Mouse (Mus musculus): ENCODE results near the gene Ccl4.

Ccl4 gene

GRCm38 (mm10) chr11:83689918-83690317 is 27.5 kb downstream of the Ccl4 start:
- no peak for DNase-seq

DNA sequence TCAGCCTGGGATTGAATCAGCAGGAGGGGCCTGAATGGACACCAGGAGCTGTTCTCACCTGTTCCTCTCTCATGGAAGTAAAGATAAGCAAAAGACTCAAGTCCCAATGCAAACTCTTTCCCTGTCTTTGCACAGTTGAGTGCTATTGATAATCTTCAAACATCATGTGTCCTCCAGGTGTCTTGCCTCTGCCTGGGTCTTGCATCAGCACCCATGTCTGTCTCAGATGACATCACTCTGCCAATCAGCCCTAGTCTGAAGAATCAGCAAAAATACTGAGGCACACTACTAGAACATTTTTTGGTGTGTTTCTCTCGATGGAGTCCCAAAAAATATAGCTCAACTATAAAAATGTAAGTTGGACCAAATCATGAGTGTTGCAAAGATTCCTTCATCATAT is 29.6 kb downstream of the Ccl4 start:
- no peak for DNase-seq

DNA sequence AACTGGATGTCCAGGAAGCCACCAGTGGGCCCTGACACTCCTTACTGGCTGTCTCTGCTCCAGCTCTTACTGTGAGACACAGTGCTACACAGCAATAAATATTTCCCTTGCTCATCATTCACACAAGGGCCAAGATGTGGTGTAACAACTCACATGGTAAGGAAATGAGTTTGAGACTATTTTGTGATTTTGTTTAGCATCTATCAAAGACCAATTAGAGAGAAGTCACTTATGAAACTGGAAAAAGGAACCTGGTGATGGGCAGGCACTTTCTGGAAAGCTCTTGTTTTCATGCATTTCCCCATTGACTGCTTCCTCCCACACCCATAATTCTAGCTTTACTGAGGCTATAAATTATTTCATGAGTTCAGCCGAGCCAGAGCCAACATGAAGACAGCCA is 41.3 kb downstream of the Ccl4 start, which contains the start of gene Wfdc17:
Gene Wfdc17 (plus strand): TSS at position 287 of the 400 bp plus-strand sequence.
- no peak for DNase-seq

GRCm38 (mm10) chr11:83708715-83709114 is 46.3 kb downstream of the Ccl4 start, which contains the start of gene Wfdc18:
Gene Wfdc18, plus strand, starts transcription at chr11:83709015.
- no peak for DNase-seq

DNA sequence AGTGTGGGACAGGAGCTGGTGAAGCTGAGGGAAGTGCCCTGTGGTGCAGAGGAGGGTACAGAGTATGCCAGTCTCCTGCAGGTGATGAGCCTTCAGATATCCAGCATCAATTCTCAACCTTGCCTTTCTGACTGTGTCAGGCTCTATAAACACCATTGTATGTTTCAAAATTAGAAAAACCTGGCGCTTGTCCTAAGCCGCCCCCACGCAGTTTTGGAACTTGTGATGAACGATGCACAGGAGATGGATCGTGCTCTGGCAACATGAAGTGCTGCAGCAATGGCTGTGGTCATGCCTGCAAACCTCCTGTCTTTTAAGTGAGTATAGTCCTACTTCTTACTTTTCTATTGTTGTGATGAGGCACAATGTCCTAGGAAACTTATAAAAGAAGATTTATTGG is 47.3 kb downstream of the Ccl4 start:
- DNase-seq: no peak

DNA sequence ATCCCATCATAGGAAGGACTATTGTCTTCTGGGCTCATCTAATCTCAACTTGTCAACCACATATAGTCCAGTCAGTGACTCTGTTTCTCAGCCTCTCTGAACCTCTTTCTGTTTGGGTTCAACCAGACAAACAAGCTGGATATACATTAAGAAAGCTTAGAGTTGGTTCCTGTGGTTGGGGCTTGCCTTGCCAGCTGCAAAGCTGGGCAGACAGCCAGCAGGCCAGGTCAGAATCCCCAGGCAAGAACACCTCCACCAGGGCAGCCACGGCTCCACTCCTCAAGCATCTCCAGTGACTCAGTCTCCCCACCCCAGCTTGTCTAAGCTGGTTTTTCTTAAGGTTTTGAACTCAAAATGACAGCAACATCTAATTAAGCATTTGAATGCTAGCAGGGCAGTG is 50.3 kb downstream of the Ccl4 start:
- DNase-seq: no peak

DNA sequence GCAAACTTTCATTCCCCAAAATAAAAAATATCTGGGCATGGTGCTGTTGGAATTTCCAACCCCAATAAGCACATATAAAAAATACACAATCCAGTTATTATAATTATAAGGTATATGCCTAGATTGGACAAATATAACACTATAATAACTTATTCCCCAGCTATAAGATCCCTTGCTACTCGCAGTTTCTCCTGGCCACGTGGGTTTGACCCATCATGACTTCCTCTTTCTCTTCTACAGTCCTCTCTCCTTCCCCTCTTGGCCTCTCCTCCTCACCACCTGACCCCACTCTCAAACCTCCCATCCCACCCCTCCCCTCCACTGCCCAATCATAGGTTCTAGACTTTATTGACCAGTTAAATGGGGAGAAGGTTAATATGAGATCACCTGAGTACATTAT is 51.5 kb downstream of the Ccl4 start:
- DNase-seq: no peak
